Mouse (Mus musculus) T-helper 2 cell (primary cell): ENCODE data around the gene Grin3b.

Experiments
- in situ Hi-C: fragments of 300-600 bp; cut with MboI, MseI; formaldehyde crosslinking; loops from one replicate; pipeline ENCODE4 v1.15.1; 2025; ENCODE audit warnings: high pct_unique_total_duplicates

Gene Grin3b

GRCm38 (mm10) chr10:79970415-79971182 is at the start of gene Grin3b:
Grin3b (plus strand) TSS chr10:79970715.
- in situ Hi-C loops = no loop called here

GRCm38 (mm10) chr10:79920958-79921535 is 49.5 kb upstream of the Grin3b start, which contains the start of gene R3hdm4:
R3hdm4 (minus strand) TSS chr10:79921208.
- in situ Hi-C loops = no loop called here

- in situ Hi-C loops = no loop called here
Observed at GRCm38 (mm10) chr10:79921572-79921971, 48.9 kb upstream of the Grin3b start.

- in situ Hi-C loops = loop anchor here (5.0 kb wide), 1 partner anchor 37 kb away; the partner anchor contains the start of gene Wdr18
Observed at GRCm38 (mm10) chr10:79924998-79925784, 45.3 kb upstream of the Grin3b start.

- in situ Hi-C loops = loop anchor here (5.0 kb wide), 1 partner anchor 36 kb away; the partner anchor contains the start of gene Wdr18
Observed at GRCm38 (mm10) chr10:79925785-79926490, 44.6 kb upstream of the Grin3b start.

- in situ Hi-C loops = loop anchor here (5.0 kb wide), 1 partner anchor 36 kb away; the partner anchor contains the start of gene Wdr18
Observed at GRCm38 (mm10) chr10:79926491-79927323, 43.8 kb upstream of the Grin3b start, which contains the start of gene Arid3a. Arid3a (plus strand) TSS chr10:79927043.

GRCm38 (mm10) chr10:79927324-79928029 is 43.0 kb upstream of the Grin3b start:
- in situ Hi-C loops = loop anchor here (5.0 kb wide), 1 partner anchor 35 kb away; the partner anchor contains the start of gene Wdr18

GRCm38 (mm10) chr10:79928030-79928694 is 42.4 kb upstream of the Grin3b start:
- in situ Hi-C loops = loop anchor here (5.0 kb wide), 1 partner anchor 34 kb away; the partner anchor contains the start of gene Wdr18

GRCm38 (mm10) chr10:79928907-79929701 is 41.4 kb upstream of the Grin3b start:
- in situ Hi-C loops = loop anchor here (5.0 kb wide), 1 partner anchor 33 kb away; the partner anchor contains the start of gene Wdr18

GRCm38 (mm10) chr10:79929967-79930825 is 40.3 kb upstream of the Grin3b start:
- in situ Hi-C loops = loop anchor here (5.0 kb wide), 1 partner anchor 32 kb away; the partner anchor contains the start of gene Wdr18

- in situ Hi-C loops = no loop called here
Observed at GRCm38 (mm10) chr10:79930826-79931186, 39.7 kb upstream of the Grin3b start.

GRCm38 (mm10) chr10:79931797-79932196 is 38.7 kb upstream of the Grin3b start:
- in situ Hi-C loops = no loop called here

- in situ Hi-C loops = no loop called here
Observed at GRCm38 (mm10) chr10:79932736-79933135, 37.8 kb upstream of the Grin3b start.

- in situ Hi-C loops = no loop called here
Observed at GRCm38 (mm10) chr10:79933145-79933679, 37.3 kb upstream of the Grin3b start.

GRCm38 (mm10) chr10:79933861-79934260 is 36.7 kb upstream of the Grin3b start:
- in situ Hi-C loops = no loop called here

GRCm38 (mm10) chr10:79934272-79934721 is 36.2 kb upstream of the Grin3b start:
- in situ Hi-C loops = no loop called here
